Mouse (Mus musculus) limb, embryonic 10.5 days (tissue): ENCODE measurements around the gene Gla. TPM values are rescaled to one million over a fixed set of nuclear protein-coding genes. Genes with fewer than 3 reads are reported as not detected.

ENCODE experiments used
- DNase-seq: peaks from one replicate; pipeline ENCODE4 v3.0.0-alpha.2; 2017; ENCODE audit warnings: low spot score
- H3K27ac ChIP-seq: fragments of 300-500 bp; sonication (generic); 2 replicates; pipeline ENCODE4 v1.5.1; 2016; ENCODE audit warnings: mild to moderate bottlenecking
- H3K27me3 ChIP-seq: fragments of 300-500 bp; sonication (generic); 2 replicates; pipeline ENCODE4 v1.6.1; 2016; ENCODE audit warnings: low read depth, mild to moderate bottlenecking; ENCODE audit not compliant: poor library complexity, severe bottlenecking
- H3K36me3 ChIP-seq: fragments of 300-500 bp; sonication (generic); 2 replicates; pipeline ENCODE4 v1.6.1; 2016; ENCODE audit warnings: mild to moderate bottlenecking, moderate library complexity
- H3K4me1 ChIP-seq: fragments of 300-500 bp; sonication (generic); 2 replicates; pipeline ENCODE4 v1.6.1; 2016
- H3K4me3 ChIP-seq: fragments of 300-500 bp; sonication (generic); 2 replicates; pipeline ENCODE4 v1.5.1; 2016; ENCODE audit warnings: mild to moderate bottlenecking, moderate library complexity
- H3K9me3 ChIP-seq: fragments of 300-500 bp; sonication (generic); replicated peaks from 2 replicates; pipeline ENCODE4 v1.6.1; 2016; ENCODE audit warnings: mild to moderate bottlenecking
- WGBS: fragments of 180-500 bp; shearing (Covaris S2); methylation state at CpG from one replicate; pipeline ENCODE4 v1.1.7; 2016; 5-methylcytosine and 5-hydroxymethylcytosine counted together
- polyA plus RNA-seq: library from polyadenylated mRNA; unstranded; fragments of >200 nt; fragmentation: Nextera tagmentation; extraction: Ambion mirVana; gene quantifications from 2 replicates; pipeline ENCODE4 v1.2.1, GENCODE M21; 2016

Gene Gla
- polyA plus RNA-seq: 6.8 and 7.4 TPM in 2 replicates

DNA sequence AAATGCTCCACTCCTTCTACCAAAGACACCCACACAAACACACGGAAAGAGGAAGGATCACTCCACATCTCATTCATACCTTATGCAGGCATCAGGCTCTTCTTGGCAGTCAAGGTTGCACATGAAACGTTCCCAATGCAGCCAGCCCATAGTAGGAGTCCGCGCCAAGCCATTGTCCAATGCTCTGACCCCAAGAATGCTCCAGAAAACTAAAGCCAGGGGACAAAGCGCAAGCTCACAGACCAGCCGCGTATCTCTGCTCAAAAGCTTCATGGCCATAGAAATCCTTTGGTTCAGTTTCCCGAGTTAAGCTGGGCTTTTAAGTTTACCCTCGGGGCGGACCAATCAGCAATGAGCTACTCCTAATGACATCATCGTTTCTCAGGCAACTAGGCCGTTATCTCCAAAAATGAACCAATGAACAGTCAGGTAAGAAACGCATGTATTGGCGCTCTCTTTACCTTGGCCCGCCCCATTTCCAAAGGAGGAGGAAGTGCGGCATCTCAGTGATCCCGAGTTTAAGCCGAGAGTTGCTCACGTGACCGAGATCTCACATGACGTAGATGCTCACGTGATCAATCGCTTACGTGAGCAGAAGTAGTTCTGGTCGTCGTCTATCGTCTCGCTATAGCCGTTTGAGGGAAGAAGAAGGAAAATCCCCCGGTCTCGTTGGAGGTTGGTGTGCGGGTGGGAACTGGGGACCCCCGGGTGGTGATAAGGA lies at the start of gene Gla, which contains the start of gene Hnrnph2:
Gla (minus strand) TSS at position 467 of the 721 bp plus-strand sequence.
Hnrnph2 (plus strand) TSS at position 521 of the 721 bp plus-strand sequence.
- H3K4me1 ChIP-seq: 0 out of 2 replicates have a peak, but pooled peaks cover 6% of the 10 kb centered on the region
- H3K9me3 ChIP-seq: no peaks in the 10 kb centered on the region
- H3K4me3 ChIP-seq: peak within 1 kb of the TSS; percentile 62
- H3K27me3 ChIP-seq: peaks cover 35% of the 10 kb centered on the region
- peaks cover 8% of the 10 kb centered on the region for H3K36me3 ChIP-seq
- whole genome bisulfite sequencing: 13% methylated on average over 33 of the region's 33 CpGs
- H3K27ac ChIP-seq: peak within 1 kb of the TSS; percentile 90
- DNase-seq: peak; percentile 84

DNA sequence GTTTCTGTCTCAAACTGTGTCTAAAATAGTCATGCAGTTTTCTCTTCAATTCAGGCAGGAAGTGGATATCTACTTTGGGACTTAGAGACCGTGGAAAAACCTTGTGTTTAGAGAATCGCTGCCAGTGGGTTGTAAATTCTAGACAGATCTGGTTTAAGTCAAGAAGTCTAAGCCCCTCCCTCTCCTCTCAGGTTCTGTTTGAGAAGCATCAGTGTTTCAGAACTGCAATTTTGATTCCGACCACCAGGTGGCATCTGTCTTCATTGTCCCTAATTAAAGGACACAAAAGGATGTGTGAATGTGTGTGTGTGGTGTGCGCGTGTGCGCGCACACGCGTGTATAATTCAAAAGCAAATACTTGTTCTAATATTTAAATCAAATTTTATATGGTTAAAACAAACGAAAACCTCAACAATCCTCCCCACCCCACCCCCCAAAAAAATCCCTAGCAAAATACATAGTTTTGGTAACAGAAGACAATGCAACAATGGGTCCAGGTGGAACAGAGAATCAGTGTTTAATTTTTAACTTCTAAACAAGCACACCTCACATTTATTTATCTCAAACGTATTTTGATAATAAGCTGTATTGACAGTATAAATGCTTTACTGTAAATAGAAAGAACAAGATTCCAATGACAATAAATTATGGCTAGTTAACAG lies 47.2 kb upstream of the Gla start:
- no peaks in the 10 kb centered on the region for H3K9me3 ChIP-seq
- no peaks in the 10 kb centered on the region for H3K4me1 ChIP-seq
- peak; percentile 70 for DNase-seq
- H3K27ac ChIP-seq: no peak overlapping the region
- no peak overlapping the region for H3K4me3 ChIP-seq
- H3K36me3 ChIP-seq: no peaks in the 10 kb centered on the region
- WGBS: 16% methylated on average over 11 of the region's 11 CpGs
- peaks cover 20% of the 10 kb centered on the region; the same call in 1 of the 2 replicates for H3K27me3 ChIP-seq

DNA sequence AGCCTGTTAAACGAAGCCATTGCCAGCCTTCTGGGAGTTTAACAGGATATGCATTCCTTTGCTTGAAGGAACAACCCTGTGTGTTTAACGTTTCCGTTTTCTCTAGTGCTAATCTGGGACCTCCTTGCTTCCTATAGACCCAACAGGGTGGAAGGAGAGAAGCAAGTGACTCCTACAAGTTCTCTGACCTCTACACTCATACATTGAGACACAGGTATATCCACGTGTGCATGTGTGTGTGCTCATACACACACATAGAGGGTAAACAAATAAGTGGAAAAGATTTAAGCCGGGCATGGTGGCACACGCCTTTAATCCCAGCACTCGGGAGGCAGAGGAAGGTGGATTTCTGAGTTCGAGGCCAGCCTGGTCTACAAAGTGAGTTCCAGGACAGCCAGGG lies 46.5 kb upstream of the Gla start:
- no peak for DNase-seq
- no peaks in the 10 kb centered on the region for H3K4me1 ChIP-seq
- peaks cover 24% of the 10 kb centered on the region; the same call in 1 of the 2 replicates for H3K27me3 ChIP-seq
- H3K27ac ChIP-seq: no peak overlapping the region
- H3K36me3 ChIP-seq: no peaks in the 10 kb centered on the region
- WGBS: 72% methylated on average over 8 of the region's 8 CpGs
- H3K4me3 ChIP-seq: no peak overlapping the region
- H3K9me3 ChIP-seq: no peaks in the 10 kb centered on the region

DNA sequence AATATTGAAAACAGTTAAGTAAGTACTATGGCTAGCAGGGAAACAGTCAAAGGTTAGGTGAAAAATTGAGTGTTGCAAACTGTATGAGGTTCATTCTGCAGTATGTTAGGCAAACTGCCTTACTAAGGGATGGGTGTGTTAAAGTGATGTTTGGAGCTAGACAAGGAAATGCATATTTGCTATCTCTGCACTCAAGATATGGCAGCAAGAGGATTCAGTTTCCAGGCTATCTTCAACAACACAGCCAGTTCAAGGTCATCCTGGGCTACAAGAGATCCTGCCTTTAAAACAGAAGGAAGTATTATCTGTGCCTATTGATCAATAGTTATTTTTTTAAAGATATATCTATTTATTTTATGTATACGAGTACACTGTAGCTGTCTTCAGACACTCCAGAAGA lies 45.4 kb upstream of the Gla start:
- DNase-seq: no peak
- WGBS: 96% methylated on average over 1 of the region's 1 CpGs
- no peak overlapping the region for H3K27ac ChIP-seq
- no peak overlapping the region for H3K4me3 ChIP-seq
- no peaks in the 10 kb centered on the region for H3K36me3 ChIP-seq
- H3K9me3 ChIP-seq: no peaks in the 10 kb centered on the region
- no peaks in the 10 kb centered on the region for H3K4me1 ChIP-seq
- peaks cover 22% of the 10 kb centered on the region; the same call in 1 of the 2 replicates for H3K27me3 ChIP-seq

GRCm38 (mm10) chrX:134641000-134641760 lies 40.3 kb upstream of the Gla start:
- DNase-seq: no peak
- 77% methylated on average over 10 of the region's 10 CpGs for WGBS
- H3K27me3 ChIP-seq: peaks cover 57% of the 10 kb centered on the region; the same call in 1 of the 2 replicates
- no peak overlapping the region for H3K27ac ChIP-seq
- H3K4me1 ChIP-seq: no peaks in the 10 kb centered on the region
- H3K9me3 ChIP-seq: no peaks in the 10 kb centered on the region
- H3K36me3 ChIP-seq: no peaks in the 10 kb centered on the region
- no peak overlapping the region for H3K4me3 ChIP-seq

GRCm38 (mm10) chrX:134635860-134636259 lies 34.9 kb upstream of the Gla start:
- Histone ChIP-seq H3K27me3 (peaks cover 65% of the 10 kb centered on the region; the same call in 1 of the 2 replicates), H3K4me1 (no peaks in the 10 kb centered on the region), H3K27ac (no peak overlapping the region), H3K36me3 (no peaks in the 10 kb centered on the region), H3K4me3 (no peak overlapping the region), H3K9me3 (no peaks in the 10 kb centered on the region)
- DNase-seq: no peak
- 62% methylated on average over 3 of the region's 3 CpGs for WGBS

- DNase-seq: no peak
- WGBS: 50% methylated on average over 3 of the region's 3 CpGs
- H3K9me3 ChIP-seq: no peaks in the 10 kb centered on the region
- H3K36me3 ChIP-seq: no peaks in the 10 kb centered on the region
- no peak overlapping the region for H3K27ac ChIP-seq
- peaks cover 58% of the 10 kb centered on the region; the same call in 1 of the 2 replicates for H3K27me3 ChIP-seq
- H3K4me1 ChIP-seq: no peaks in the 10 kb centered on the region
- no peak overlapping the region for H3K4me3 ChIP-seq
Observed at GRCm38 (mm10) chrX:134635111-134635510, 34.2 kb upstream of the Gla start.

- peaks cover 54% of the 10 kb centered on the region; the same call in 1 of the 2 replicates for H3K27me3 ChIP-seq
- no peaks in the 10 kb centered on the region for H3K4me1 ChIP-seq
- no peak for DNase-seq
- H3K9me3 ChIP-seq: no peaks in the 10 kb centered on the region
- H3K27ac ChIP-seq: no peak overlapping the region
- no peaks in the 10 kb centered on the region for H3K36me3 ChIP-seq
- H3K4me3 ChIP-seq: no peak overlapping the region
- WGBS: 92% methylated on average over 5 of the region's 5 CpGs
Observed at GRCm38 (mm10) chrX:134632710-134633109, 31.8 kb upstream of the Gla start.

DNA sequence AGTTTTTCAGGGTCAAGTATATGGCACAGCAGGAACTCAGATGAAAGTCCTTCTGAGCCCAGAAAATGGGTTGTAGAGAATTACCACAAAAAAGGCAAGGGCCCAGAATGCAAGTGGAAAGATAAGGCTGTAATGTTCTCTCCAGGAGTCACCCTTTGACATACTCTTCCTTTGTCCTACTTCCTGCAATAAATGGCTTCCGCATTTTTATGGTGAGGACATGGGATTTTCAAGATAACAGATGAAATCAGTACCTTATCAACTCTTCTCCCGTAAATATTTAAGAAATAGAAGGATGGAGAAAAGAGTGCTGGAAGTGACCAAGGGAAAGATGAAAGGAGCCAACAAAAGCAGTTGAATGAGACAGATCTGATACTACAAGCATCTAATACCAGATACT lies 27.3 kb upstream of the Gla start:
- Histone ChIP-seq H3K4me3 (no peak overlapping the region), H3K27me3 (peaks cover 51% of the 10 kb centered on the region; the same call in 1 of the 2 replicates), H3K9me3 (no peaks in the 10 kb centered on the region), H3K27ac (no peak overlapping the region), H3K4me1 (no peaks in the 10 kb centered on the region), H3K36me3 (no peaks in the 10 kb centered on the region)
- DNase-seq: no peak
- 79% methylated on average over 2 of the region's 2 CpGs for WGBS

GRCm38 (mm10) chrX:134623350-134623749 lies 22.4 kb upstream of the Gla start:
- Histone ChIP-seq H3K27me3 (peaks cover 74% of the 10 kb centered on the region), H3K4me1 (no peaks in the 10 kb centered on the region), H3K9me3 (no peaks in the 10 kb centered on the region), H3K27ac (no peak overlapping the region), H3K36me3 (no peaks in the 10 kb centered on the region), H3K4me3 (no peak overlapping the region)
- DNase-seq: no peak
- WGBS: 91% methylated on average over 4 of the region's 4 CpGs

- no peak for DNase-seq
- no peaks in the 10 kb centered on the region for H3K4me1 ChIP-seq
- H3K36me3 ChIP-seq: no peaks in the 10 kb centered on the region
- H3K27me3 ChIP-seq: peaks cover 75% of the 10 kb centered on the region
- H3K9me3 ChIP-seq: no peaks in the 10 kb centered on the region
- 82% methylated on average over 3 of the region's 3 CpGs for WGBS
- H3K27ac ChIP-seq: no peak overlapping the region
- no peak overlapping the region for H3K4me3 ChIP-seq
Observed at GRCm38 (mm10) chrX:134621685-134622084, 20.8 kb upstream of the Gla start.

- Histone ChIP-seq H3K27me3 (peaks cover 68% of the 10 kb centered on the region), H3K4me3 (no peak overlapping the region), H3K27ac (no peak overlapping the region), H3K4me1 (no peaks in the 10 kb centered on the region), H3K9me3 (no peaks in the 10 kb centered on the region), H3K36me3 (no peaks in the 10 kb centered on the region)
- no peak for DNase-seq
- 75% methylated on average over 8 of the region's 8 CpGs for WGBS
Observed at GRCm38 (mm10) chrX:134620254-134620865, 19.4 kb upstream of the Gla start.
